Mouse (Mus musculus): Measurements from ENCODE around the gene Spz1. TPM values are rescaled to one million over a fixed set of nuclear protein-coding genes. Genes with fewer than 3 reads are reported as not detected.
"Not testable (repeated sequence)": the region's sequence is repeated elsewhere in the genome, so short reads cannot be mapped to it uniquely, and the experiment has no call there.

Gene Spz1
- polyA plus RNA-seq (2012; ENCODE audit: insufficient read depth, insufficient read length, low replicate concordance, missing spikeins) = not detected in 2 replicates

GRCm38 (mm10) chr13:92576072-92576471, at the start of gene Spz1:
Gene Spz1, minus strand, starts transcription at chr13:92576172.
- Histone ChIP-seq H3K27ac (ENCODE audit: insufficient read depth, low read depth, low read length) (no peak within 1 kb of the TSS), H3K4me1 (ENCODE audit: control insufficient read depth, insufficient read depth, low read length) (no peaks in the 10 kb centered on the region), H3K4me3 (ENCODE audit: insufficient read depth, low read depth, low read length) (no peak within 1 kb of the TSS)
- TF ChIP-seq CTCF (IDR thresholded peaks at IDR 0.05; ENCODE audit: insufficient read depth, low read depth, low read length) (no peak), POLR2A (IDR thresholded peaks at IDR 0.05; ENCODE audit: insufficient read depth, low read depth, low read length) (no peak)

DNA sequence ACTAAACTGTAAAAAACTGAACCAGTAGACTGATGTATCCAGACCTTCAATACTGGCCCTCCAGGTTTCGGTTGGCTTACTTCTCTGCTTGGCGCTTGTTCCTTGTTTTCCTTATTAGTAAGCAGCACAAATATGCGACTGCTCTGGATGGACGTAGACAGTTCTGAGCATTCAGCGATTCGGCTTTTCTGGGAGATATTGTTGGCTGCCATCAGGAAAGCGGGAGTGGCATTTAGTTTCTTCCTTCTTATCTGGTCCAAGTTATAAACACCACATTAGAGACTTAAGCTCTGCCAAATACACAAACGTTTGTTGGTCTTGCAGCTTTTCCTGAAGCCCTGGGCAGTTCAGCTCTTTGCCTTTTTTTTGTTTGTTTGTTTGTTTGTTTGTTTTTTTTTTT, 40.5 kb upstream of the Spz1 start:
- Histone ChIP-seq H3K27ac (ENCODE audit: insufficient read depth, low read depth, low read length) (no peak overlapping the region), H3K4me1 (ENCODE audit: control insufficient read depth, insufficient read depth, low read length) (peaks cover 5% of the 10 kb centered on the region; the same call in 1 of the 2 replicates), H3K4me3 (ENCODE audit: insufficient read depth, low read depth, low read length) (no peak overlapping the region)
- no peak for TF ChIP-seq POLR2A (IDR thresholded peaks at IDR 0.05; ENCODE audit: insufficient read depth, low read depth, low read length)
- no peak for TF ChIP-seq CTCF (IDR thresholded peaks at IDR 0.05; ENCODE audit: insufficient read depth, low read depth, low read length)
- 71% methylated on average over 8 of the region's 8 CpGs for WGBS

GRCm38 (mm10) chr13:92615201-92615600, 39.2 kb upstream of the Spz1 start:
- peak overlapping the region; percentile 23; the same call in 1 of the 2 replicates for H3K4me3 ChIP-seq (ENCODE audit: insufficient read depth, low read depth, low read length)
- H3K4me1 ChIP-seq (ENCODE audit: control insufficient read depth, insufficient read depth, low read length) = peaks cover 7% of the 10 kb centered on the region; the same call in 1 of the 2 replicates
- peak overlapping the region; percentile 16 for H3K27ac ChIP-seq (ENCODE audit: insufficient read depth, low read depth, low read length)
- WGBS = 40% methylated on average over 5 of the region's 5 CpGs
- TF ChIP-seq POLR2A (IDR thresholded peaks at IDR 0.05; ENCODE audit: insufficient read depth, low read depth, low read length) (no peak), CTCF (IDR thresholded peaks at IDR 0.05; ENCODE audit: insufficient read depth, low read depth, low read length) (no peak)

DNA sequence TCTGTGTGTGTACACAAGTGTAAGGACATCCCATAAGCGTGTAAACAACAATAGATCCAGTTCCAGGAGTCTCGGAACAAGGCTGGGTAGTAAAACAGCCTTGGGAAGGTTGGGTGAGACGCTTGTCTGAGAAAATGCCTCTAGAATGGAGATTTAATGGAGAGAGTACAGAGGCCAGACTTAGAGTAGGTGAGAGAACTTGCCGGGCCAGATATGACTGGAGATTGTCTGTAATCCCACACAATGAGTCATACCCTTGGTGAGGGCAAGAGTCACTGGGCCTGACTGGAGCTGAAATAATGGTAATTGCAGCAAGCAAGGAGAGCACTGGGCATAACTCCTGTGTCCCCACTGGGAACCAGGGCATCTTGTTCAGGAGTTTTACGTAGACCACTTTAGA, 37.1 kb upstream of the Spz1 start:
- Histone ChIP-seq H3K4me1 (ENCODE audit: control insufficient read depth, insufficient read depth, low read length) (peaks cover 10% of the 10 kb centered on the region; the same call in 1 of the 2 replicates), H3K4me3 (ENCODE audit: insufficient read depth, low read depth, low read length) (peak overlapping the region; percentile 26)
- 49% methylated on average over 5 of the region's 5 CpGs for WGBS

GRCm38 (mm10) chr13:92611917-92612316, 35.9 kb upstream of the Spz1 start:
- 9% methylated on average over 7 of the region's 7 CpGs for WGBS
- peak overlapping the region; percentile 88 for H3K4me3 ChIP-seq (ENCODE audit: insufficient read depth, low read depth, low read length)
- H3K4me1 ChIP-seq (ENCODE audit: control insufficient read depth, insufficient read depth, low read length) = peaks cover 10% of the 10 kb centered on the region; the same call in 1 of the 2 replicates
- TF ChIP-seq CTCF (IDR thresholded peaks at IDR 0.05; ENCODE audit: insufficient read depth, low read depth, low read length) = no peak
- no peak for TF ChIP-seq POLR2A (IDR thresholded peaks at IDR 0.05; ENCODE audit: insufficient read depth, low read depth, low read length)
- H3K27ac ChIP-seq (ENCODE audit: insufficient read depth, low read depth, low read length) = peak overlapping the region; percentile 72

More for the DNA sequence above, 37.1 kb upstream of the Spz1 start:
- H3K27ac ChIP-seq (ENCODE audit: insufficient read depth, low read depth, low read length) = 0 out of 2 replicates have a peak overlapping the region, but pooled peaks have one; percentile 40
- TF ChIP-seq POLR2A (IDR thresholded peaks at IDR 0.05; ENCODE audit: insufficient read depth, low read depth, low read length) = no peak
- TF ChIP-seq CTCF (IDR thresholded peaks at IDR 0.05; ENCODE audit: insufficient read depth, low read depth, low read length) = no peak

- no peak for TF ChIP-seq CTCF (IDR thresholded peaks at IDR 0.05; ENCODE audit: insufficient read depth, low read depth, low read length)
- no peak for TF ChIP-seq POLR2A (IDR thresholded peaks at IDR 0.05; ENCODE audit: insufficient read depth, low read depth, low read length)
- under 1% methylated on average over 43 of the region's 43 CpGs for WGBS
- H3K4me1 ChIP-seq (ENCODE audit: control insufficient read depth, insufficient read depth, low read length) = peaks cover 10% of the 10 kb centered on the region; the same call in 1 of the 2 replicates
- H3K27ac ChIP-seq (ENCODE audit: insufficient read depth, low read depth, low read length) = peak overlapping the region; percentile 72
- H3K4me3 ChIP-seq (ENCODE audit: insufficient read depth, low read depth, low read length) = peak overlapping the region; percentile 88
These were observed 35.3 kb upstream of the Spz1 start for GRCm38 (mm10) chr13:92611254-92611784.

GRCm38 (mm10) chr13:92610311-92611221, 34.6 kb upstream of the Spz1 start, which contains the start of gene Serinc5:
Gene Serinc5, plus strand, starts transcription at chr13:92611091.
- Histone ChIP-seq H3K4me1 (ENCODE audit: control insufficient read depth, insufficient read depth, low read length) (peaks cover 10% of the 10 kb centered on the region; the same call in 1 of the 2 replicates), H3K4me3 (ENCODE audit: insufficient read depth, low read depth, low read length) (peak within 1 kb of the TSS; percentile 88), H3K27ac (ENCODE audit: insufficient read depth, low read depth, low read length) (peak within 1 kb of the TSS; percentile 72)
- TF ChIP-seq CTCF (IDR thresholded peaks at IDR 0.05; ENCODE audit: insufficient read depth, low read depth, low read length) (no peak), POLR2A (IDR thresholded peaks at IDR 0.05; ENCODE audit: insufficient read depth, low read depth, low read length) (peak; percentile 88)
- WGBS = under 1% methylated on average over 55 of the region's 55 CpGs

- 0 out of 2 replicates have a peak overlapping the region, but pooled peaks have one; percentile 16 for H3K27ac ChIP-seq (ENCODE audit: insufficient read depth, low read depth, low read length)
- WGBS = 12% methylated on average over 13 of the region's 13 CpGs
- no peak for TF ChIP-seq CTCF (IDR thresholded peaks at IDR 0.05; ENCODE audit: insufficient read depth, low read depth, low read length)
- TF ChIP-seq POLR2A (IDR thresholded peaks at IDR 0.05; ENCODE audit: insufficient read depth, low read depth, low read length) = no peak
- peaks cover 7% of the 10 kb centered on the region; the same call in 1 of the 2 replicates for H3K4me1 ChIP-seq (ENCODE audit: control insufficient read depth, insufficient read depth, low read length)
- H3K4me3 ChIP-seq (ENCODE audit: insufficient read depth, low read depth, low read length) = no peak overlapping the region
These were observed 33.7 kb upstream of the Spz1 start for GRCm38 (mm10) chr13:92609486-92610310.

DNA sequence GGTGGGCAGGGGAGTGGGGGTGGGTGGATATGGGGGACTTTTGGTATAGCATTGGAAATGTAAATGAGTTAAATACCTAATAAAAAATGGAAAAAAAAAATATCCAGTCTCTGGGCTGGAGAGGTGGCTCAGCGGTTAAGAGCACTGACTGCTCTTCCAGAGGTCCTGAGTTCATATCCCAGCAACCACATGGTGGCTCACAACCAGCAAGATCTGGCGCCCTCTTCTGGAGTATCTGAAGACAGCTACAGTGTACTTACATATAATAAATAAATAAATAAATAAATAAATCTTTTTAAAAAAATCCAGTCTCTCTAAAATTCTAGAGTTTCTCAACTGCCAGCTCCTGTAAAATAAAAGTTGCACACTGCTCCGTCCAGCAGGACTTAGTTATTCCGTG, 29.3 kb upstream of the Spz1 start:
- not testable (repeated sequence) for H3K4me3 ChIP-seq (ENCODE audit: insufficient read depth, low read depth, low read length); H3K4me1 ChIP-seq (ENCODE audit: control insufficient read depth, insufficient read depth, low read length); H3K27ac ChIP-seq (ENCODE audit: insufficient read depth, low read depth, low read length)
- 89% methylated on average over 4 of the region's 4 CpGs for WGBS

Data from olfactory bulb, adult 2 months (tissue).